Mouse (Mus musculus): ENCODE measurements at regions not wholly inside any gene's neighbourhood (a gene's known extent, or its start where the extent isn't known, plus 50 kb on each side); places are given as distances from the start of the nearest gene placed in this dataset.

DNA sequence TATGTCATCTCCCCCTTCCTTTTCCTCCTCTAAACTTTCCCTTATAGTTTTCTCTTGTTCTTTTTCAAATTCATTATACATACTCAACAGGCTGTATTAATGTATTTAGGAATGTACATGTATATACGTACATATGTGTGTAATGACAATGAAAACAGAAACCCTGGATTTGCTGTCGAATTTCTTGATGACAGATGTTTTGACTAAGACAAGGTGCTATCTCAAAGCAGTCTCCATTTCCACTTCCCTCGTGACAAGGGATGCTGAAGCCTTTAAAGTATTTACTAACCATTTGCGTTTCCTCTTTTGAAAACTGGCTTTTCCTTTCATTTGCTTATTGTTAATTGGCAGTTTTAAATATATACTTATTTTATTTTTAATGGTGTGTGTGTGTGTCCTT is 171.3 kb upstream of the Nrip1 start:
- Histone ChIP-seq H3K4me3 (ENCODE audit: control insufficient read depth in 1 of 2, insufficient read depth in 1 of 2, low read depth in 1 of 2, low read length in 2 of 2) (no peak overlapping the region), H3K9me3 (ENCODE audit: control insufficient read depth, low read length) (0 out of 2 replicates have a peak, but pooled peaks cover 2% of the 10 kb centered on the region), H3K9ac (ENCODE audit: low read length) (no peak overlapping the region), H3K27ac (replicated peaks in 1 of 2; ENCODE audit: control insufficient read depth in 1 of 2, insufficient read depth in 1 of 2, low read depth in 2 of 2, low read length in 2 of 2) (no peak overlapping the region), H3K27me3 (ENCODE audit: control insufficient read depth, insufficient read depth, low read length) (no peaks in the 10 kb centered on the region), H3K4me1 (ENCODE audit: control insufficient read depth in 2 of 2, insufficient read depth in 2 of 2, low read length in 2 of 2) (peaks cover 0 to 3% of the 10 kb centered on the region in 2 experiments; a peak in 1 of 4 replicates), H3K36me3 (ENCODE audit: control insufficient read depth, insufficient read depth, low read length) (no peaks in the 10 kb centered on the region), H3K4me2 (ENCODE audit: low read length) (no peak overlapping the region)
- ATAC-seq (ENCODE audit: insufficient number of reproducible peaks, insufficient read depth, low FRiP score, low read depth), result no peak
- 70% methylated on average over 4 of the region's 4 CpGs for WGBS

DNA sequence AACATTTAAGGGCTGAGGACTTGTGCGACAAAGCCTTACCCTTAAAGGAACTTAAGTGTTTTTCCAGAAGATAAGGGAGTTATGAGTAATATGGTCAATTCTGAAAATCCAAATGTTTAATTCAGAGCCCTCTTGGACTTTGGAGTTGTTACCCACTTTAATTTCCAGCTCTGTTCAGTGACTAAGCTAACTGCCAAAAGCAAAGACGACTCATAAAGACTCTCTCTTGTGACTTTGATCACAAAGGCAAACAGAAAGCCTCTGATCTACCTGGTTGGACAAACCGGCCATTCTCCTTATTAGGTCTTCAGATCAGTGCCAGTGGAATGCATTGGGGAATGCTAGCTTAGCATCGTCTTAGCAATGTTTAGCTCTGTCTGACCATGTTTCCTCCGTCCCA is 167.3 kb upstream of the Nrip1 start:
- peaks cover 3 to 11% of the 10 kb centered on the region in 2 experiments for H3K4me1 ChIP-seq (ENCODE audit: control insufficient read depth in 2 of 2, insufficient read depth in 2 of 2, low read length in 2 of 2)
- WGBS, result 43% methylated on average over 5 of the region's 5 CpGs
- H3K9me3 ChIP-seq (ENCODE audit: control insufficient read depth, low read length), result no peaks in the 10 kb centered on the region
- H3K36me3 ChIP-seq (ENCODE audit: control insufficient read depth, insufficient read depth, low read length), result no peaks in the 10 kb centered on the region
- H3K27me3 ChIP-seq (ENCODE audit: control insufficient read depth, insufficient read depth, low read length), result no peaks in the 10 kb centered on the region
- H3K4me3 ChIP-seq (ENCODE audit: control insufficient read depth in 1 of 2, insufficient read depth in 1 of 2, low read depth in 1 of 2, low read length in 2 of 2), result no peak overlapping the region
- H3K4me2 ChIP-seq (ENCODE audit: low read length), result no peak overlapping the region
- H3K9ac ChIP-seq (ENCODE audit: low read length), result no peak overlapping the region
- no peak for ATAC-seq (ENCODE audit: insufficient number of reproducible peaks, insufficient read depth, low FRiP score, low read depth)
- no peak overlapping the region for H3K27ac ChIP-seq (replicated peaks in 1 of 2; ENCODE audit: control insufficient read depth in 1 of 2, insufficient read depth in 1 of 2, low read depth in 2 of 2, low read length in 2 of 2)

DNA sequence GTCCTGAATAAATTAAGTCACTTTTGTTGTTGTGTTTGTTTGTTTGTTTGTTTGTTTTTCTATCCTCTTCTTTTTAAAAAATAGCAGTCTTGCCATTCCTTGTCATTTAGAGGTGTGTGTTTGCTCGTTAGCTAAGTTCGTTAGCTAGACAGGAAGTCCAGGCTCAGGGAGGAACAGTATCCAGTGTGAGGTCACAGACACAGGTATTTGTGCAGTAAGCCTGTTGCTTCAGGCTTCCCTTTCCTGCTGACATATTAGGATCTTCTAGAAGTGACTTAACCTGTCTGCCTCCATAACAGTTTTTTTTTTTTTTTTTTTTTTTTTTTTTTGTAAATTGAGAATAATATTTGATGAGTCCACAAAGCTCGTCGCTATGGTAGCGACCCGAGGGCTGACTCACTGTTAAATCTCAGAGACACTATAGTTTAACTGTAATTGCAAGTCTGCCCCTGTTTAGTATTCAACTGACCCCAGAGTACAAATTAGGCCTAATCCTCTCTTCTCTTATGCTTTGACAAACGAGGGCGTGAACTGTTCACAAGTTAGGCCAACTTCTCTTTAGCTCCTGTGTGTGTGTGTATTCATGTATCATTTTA is 166.8 kb upstream of the Nrip1 start:
- 62% methylated on average over 8 of the region's 8 CpGs for WGBS
- no peak overlapping the region for H3K27ac ChIP-seq (replicated peaks in 1 of 2; ENCODE audit: control insufficient read depth in 1 of 2, insufficient read depth in 1 of 2, low read depth in 2 of 2, low read length in 2 of 2)
- no peak for ATAC-seq (ENCODE audit: insufficient number of reproducible peaks, insufficient read depth, low FRiP score, low read depth)

DNA sequence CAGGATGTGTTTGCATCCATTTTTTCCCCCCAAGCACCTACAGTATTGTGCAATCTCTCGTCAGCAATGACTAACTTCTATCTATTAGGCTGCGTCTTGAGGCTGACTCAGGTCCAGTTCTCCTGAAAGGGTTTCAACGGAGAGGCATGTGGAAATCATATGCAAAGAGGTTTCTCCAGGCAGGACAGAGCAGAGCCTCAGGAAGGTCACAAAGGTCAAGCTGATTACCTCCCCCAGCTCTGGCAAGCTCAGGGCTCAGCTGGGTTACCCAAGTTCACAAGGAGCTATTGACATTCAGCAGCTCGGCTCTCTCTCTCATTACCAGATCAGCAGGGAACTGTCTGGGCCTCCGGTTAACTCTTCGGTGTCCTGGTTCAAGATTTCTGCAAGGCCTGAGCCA is 166.0 kb upstream of the Nrip1 start:
- 7% methylated on average over 6 of the region's 6 CpGs for WGBS
- no peak overlapping the region for H3K9ac ChIP-seq (ENCODE audit: low read length)
- H3K36me3 ChIP-seq (ENCODE audit: control insufficient read depth, insufficient read depth, low read length), result no peaks in the 10 kb centered on the region
- no peak overlapping the region for H3K4me3 ChIP-seq (ENCODE audit: control insufficient read depth in 1 of 2, insufficient read depth in 1 of 2, low read depth in 1 of 2, low read length in 2 of 2)
- H3K27ac ChIP-seq (replicated peaks in 1 of 2; ENCODE audit: control insufficient read depth in 1 of 2, insufficient read depth in 1 of 2, low read depth in 2 of 2, low read length in 2 of 2), result no peak overlapping the region
- H3K4me2 ChIP-seq (ENCODE audit: low read length), result no peak overlapping the region; the same call in 1 of the 2 replicates
- H3K9me3 ChIP-seq (ENCODE audit: control insufficient read depth, low read length), result no peaks in the 10 kb centered on the region
- no peaks in the 10 kb centered on the region for H3K27me3 ChIP-seq (ENCODE audit: control insufficient read depth, insufficient read depth, low read length)
- peaks cover 3 to 11% of the 10 kb centered on the region in 2 experiments for H3K4me1 ChIP-seq (ENCODE audit: control insufficient read depth in 2 of 2, insufficient read depth in 2 of 2, low read length in 2 of 2)
- 0 out of 2 replicates have a peak, but pooled peaks have one; percentile 68 for ATAC-seq (ENCODE audit: insufficient number of reproducible peaks, insufficient read depth, low FRiP score, low read depth)

More for the DNA sequence above, 166.8 kb upstream of the Nrip1 start:
- H3K4me3 ChIP-seq (ENCODE audit: control insufficient read depth in 1 of 2, insufficient read depth in 1 of 2, low read depth in 1 of 2, low read length in 2 of 2), result no peak overlapping the region
- H3K9me3 ChIP-seq (ENCODE audit: control insufficient read depth, low read length), result no peaks in the 10 kb centered on the region
- no peak overlapping the region for H3K4me2 ChIP-seq (ENCODE audit: low read length)
- H3K4me1 ChIP-seq (ENCODE audit: control insufficient read depth in 2 of 2, insufficient read depth in 2 of 2, low read length in 2 of 2), result peaks cover 3 to 11% of the 10 kb centered on the region in 2 experiments
- H3K9ac ChIP-seq (ENCODE audit: low read length), result no peak overlapping the region
- no peaks in the 10 kb centered on the region for H3K36me3 ChIP-seq (ENCODE audit: control insufficient read depth, insufficient read depth, low read length)
- H3K27me3 ChIP-seq (ENCODE audit: control insufficient read depth, insufficient read depth, low read length), result no peaks in the 10 kb centered on the region

DNA sequence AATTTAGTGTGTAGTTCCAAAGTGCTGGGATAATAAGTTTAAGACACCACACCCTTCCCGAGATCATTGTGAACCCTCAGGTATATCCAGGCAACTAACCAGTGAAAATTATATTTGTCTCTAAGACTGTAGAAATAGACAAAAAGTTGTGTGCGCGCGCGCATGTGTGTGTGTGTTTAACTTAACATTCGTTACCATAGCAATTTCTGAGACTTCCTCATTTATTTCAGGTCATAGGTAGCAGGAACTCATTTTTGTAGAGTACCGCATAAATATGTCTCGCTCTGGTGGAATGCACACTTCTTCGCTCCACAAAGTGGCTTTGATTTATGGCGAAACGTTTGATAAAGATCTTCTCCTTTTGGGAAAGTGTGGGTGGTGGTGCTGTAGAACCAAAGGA is 164.2 kb upstream of the Nrip1 start:
- WGBS, result 89% methylated on average over 11 of the region's 11 CpGs
- H3K27ac ChIP-seq (replicated peaks in 1 of 2; ENCODE audit: control insufficient read depth in 1 of 2, insufficient read depth in 1 of 2, low read depth in 2 of 2, low read length in 2 of 2), result no peak overlapping the region
- H3K4me2 ChIP-seq (ENCODE audit: low read length), result no peak overlapping the region
- ATAC-seq (ENCODE audit: insufficient number of reproducible peaks, insufficient read depth, low FRiP score, low read depth), result no peak
- no peaks in the 10 kb centered on the region for H3K36me3 ChIP-seq (ENCODE audit: control insufficient read depth, insufficient read depth, low read length)
- H3K4me3 ChIP-seq (ENCODE audit: control insufficient read depth in 1 of 2, insufficient read depth in 1 of 2, low read depth in 1 of 2, low read length in 2 of 2), result no peak overlapping the region
- no peaks in the 10 kb centered on the region for H3K9me3 ChIP-seq (ENCODE audit: control insufficient read depth, low read length)
- peaks cover 3 to 11% of the 10 kb centered on the region in 2 experiments for H3K4me1 ChIP-seq (ENCODE audit: control insufficient read depth in 2 of 2, insufficient read depth in 2 of 2, low read length in 2 of 2)
- H3K27me3 ChIP-seq (ENCODE audit: control insufficient read depth, insufficient read depth, low read length), result no peaks in the 10 kb centered on the region
- no peak overlapping the region for H3K9ac ChIP-seq (ENCODE audit: low read length)

DNA sequence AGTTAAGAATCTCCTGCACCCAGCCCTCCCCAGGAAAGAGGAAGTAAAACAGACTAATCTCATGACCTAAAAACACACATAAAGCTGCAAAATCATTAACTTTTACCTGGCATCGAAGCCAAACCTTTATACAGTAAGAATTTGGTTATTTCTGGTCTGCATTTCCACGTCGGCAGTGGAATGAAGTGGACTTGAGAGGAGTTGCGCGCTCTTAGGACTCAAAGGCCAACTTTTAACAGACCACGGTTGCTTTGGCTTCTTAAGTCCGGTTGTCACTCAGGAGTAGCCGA is 159.2 kb upstream of the Nrip1 start:
- Histone ChIP-seq H3K4me2 (ENCODE audit: low read length) (no peak overlapping the region), H3K4me3 (ENCODE audit: control insufficient read depth in 1 of 2, insufficient read depth in 1 of 2, low read depth in 1 of 2, low read length in 2 of 2) (no peak overlapping the region), H3K9ac (ENCODE audit: low read length) (no peak overlapping the region), H3K36me3 (ENCODE audit: control insufficient read depth, insufficient read depth, low read length) (no peaks in the 10 kb centered on the region), H3K9me3 (ENCODE audit: control insufficient read depth, low read length) (no peaks in the 10 kb centered on the region), H3K4me1 (ENCODE audit: control insufficient read depth in 2 of 2, insufficient read depth in 2 of 2, low read length in 2 of 2) (peaks cover 0 to 3% of the 10 kb centered on the region in 2 experiments; a peak in 1 of 4 replicates), H3K27ac (replicated peaks in 1 of 2; ENCODE audit: control insufficient read depth in 1 of 2, insufficient read depth in 1 of 2, low read depth in 2 of 2, low read length in 2 of 2) (no peak overlapping the region), H3K27me3 (ENCODE audit: control insufficient read depth, insufficient read depth, low read length) (no peaks in the 10 kb centered on the region)
- no peak for ATAC-seq (ENCODE audit: insufficient number of reproducible peaks, insufficient read depth, low FRiP score, low read depth)
- WGBS, result 80% methylated on average over 8 of the region's 8 CpGs

DNA sequence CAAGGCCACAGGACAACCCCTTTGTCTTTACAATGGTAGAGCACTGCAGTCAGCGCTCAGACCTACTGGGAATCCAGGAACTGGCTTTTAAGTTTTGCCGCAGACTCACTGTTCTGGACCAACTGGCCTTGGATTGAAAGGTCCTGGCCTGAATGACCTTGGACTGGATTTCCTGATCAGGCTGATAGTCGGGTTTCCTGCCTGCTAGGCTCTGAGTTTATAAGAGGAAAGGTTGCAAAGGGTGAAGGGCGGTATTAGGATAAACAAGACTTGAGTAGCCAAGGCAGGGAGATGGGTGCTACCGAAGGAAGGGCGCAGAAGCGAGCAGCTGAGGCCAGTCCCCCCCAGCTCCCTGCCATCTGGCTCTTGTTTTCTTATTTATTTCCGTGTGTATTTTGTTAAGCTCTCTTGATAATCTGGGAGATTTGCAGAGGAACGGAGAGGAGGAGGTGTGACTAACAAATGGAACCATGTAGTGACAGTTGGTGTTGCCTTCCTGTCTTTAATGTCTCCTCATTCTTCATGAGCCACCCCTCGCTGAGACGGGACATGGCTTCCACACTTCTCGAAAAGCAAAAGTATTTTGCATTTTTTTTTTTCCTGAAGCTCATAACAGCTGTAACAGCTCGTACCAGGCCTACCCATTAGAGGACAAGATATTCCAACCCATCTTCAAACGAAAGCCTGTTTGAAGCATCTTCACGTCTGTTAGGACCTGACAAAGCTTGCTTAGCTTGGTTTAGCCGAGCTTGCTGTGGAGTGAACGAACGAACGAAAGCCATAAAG is 158.7 kb upstream of the Nrip1 start:
- H3K27ac ChIP-seq (replicated peaks in 1 of 2; ENCODE audit: control insufficient read depth in 1 of 2, insufficient read depth in 1 of 2, low read depth in 2 of 2, low read length in 2 of 2), result no peak overlapping the region
- no peaks in the 10 kb centered on the region for H3K27me3 ChIP-seq (ENCODE audit: control insufficient read depth, insufficient read depth, low read length)
- no peak overlapping the region for H3K9ac ChIP-seq (ENCODE audit: low read length)
- H3K9me3 ChIP-seq (ENCODE audit: control insufficient read depth, low read length), result no peaks in the 10 kb centered on the region
- 50% methylated on average over 19 of the region's 19 CpGs for WGBS
- no peak for ATAC-seq (ENCODE audit: insufficient number of reproducible peaks, insufficient read depth, low FRiP score, low read depth)
- no peak overlapping the region for H3K4me2 ChIP-seq (ENCODE audit: low read length)
- H3K4me1 ChIP-seq (ENCODE audit: control insufficient read depth in 2 of 2, insufficient read depth in 2 of 2, low read length in 2 of 2), result peaks cover 0 to 3% of the 10 kb centered on the region in 2 experiments; a peak in 1 of 4 replicates
- no peak overlapping the region for H3K4me3 ChIP-seq (ENCODE audit: control insufficient read depth in 1 of 2, insufficient read depth in 1 of 2, low read depth in 1 of 2, low read length in 2 of 2)
- no peaks in the 10 kb centered on the region for H3K36me3 ChIP-seq (ENCODE audit: control insufficient read depth, insufficient read depth, low read length)

Data from heart, embryonic 14.5 days (tissue).